Mouse (Mus musculus) midbrain, embryonic 15.5 days (tissue): Measurements from ENCODE around the gene Tars. TPM values are rescaled to one million over a fixed set of nuclear protein-coding genes. Genes with fewer than 3 reads are reported as not detected.

ENCODE experiments used
- ATAC-seq: fragments of 200-750 bp; cut with Nextera tagmentation; replicated peaks from 2 replicates; pipeline ENCODE4 v1.8.0; 2017; ENCODE audit warnings: moderate TSS enrichment
- H3K27ac ChIP-seq: fragments of 300-500 bp; sonication (generic); 2 replicates; pipeline ENCODE4 v1.5.1; 2015; ENCODE audit warnings: mild to moderate bottlenecking, inconsistent platforms
- H3K27me3 ChIP-seq: fragments of 300-500 bp; sonication (generic); replicated peaks from 2 replicates; pipeline ENCODE4 v1.6.1; 2015; ENCODE audit warnings: inconsistent platforms
- H3K36me3 ChIP-seq: fragments of 300-500 bp; sonication (generic); replicated peaks from 2 replicates; pipeline ENCODE4 v1.6.1; 2015; ENCODE audit warnings: inconsistent platforms
- H3K4me1 ChIP-seq: fragments of 300-500 bp; sonication (generic); 2 replicates; pipeline ENCODE4 v1.6.1; 2015; ENCODE audit warnings: inconsistent platforms
- H3K4me2 ChIP-seq: fragments of 300-500 bp; sonication (generic); 2 replicates; pipeline ENCODE4 v1.6.1; 2015; ENCODE audit warnings: inconsistent platforms, mild to moderate bottlenecking, moderate library complexity
- H3K4me3 ChIP-seq: fragments of 300-500 bp; sonication (generic); 2 replicates; pipeline ENCODE4 v1.5.1; 2015; ENCODE audit warnings: mild to moderate bottlenecking, inconsistent platforms
- H3K9ac ChIP-seq: fragments of 300-500 bp; sonication (generic); 2 replicates; pipeline ENCODE4 v1.6.1; 2015; ENCODE audit warnings: mild to moderate bottlenecking, inconsistent platforms
- H3K9me3 ChIP-seq: fragments of 300-500 bp; sonication (generic); 2 replicates; pipeline ENCODE4 v1.6.1; 2016; ENCODE audit warnings: inconsistent platforms
- WGBS: fragments of 180-500 bp; shearing (Covaris S2); methylation state at CpG from one replicate; pipeline ENCODE4 v1.1.7; 2015; ENCODE audit warnings: mixed read lengths; 5-methylcytosine and 5-hydroxymethylcytosine counted together
- polyA plus RNA-seq: library from polyadenylated mRNA; unstranded; fragments of >200 nt; fragmentation: Nextera tagmentation; extraction: Ambion mirVana; gene quantifications from 2 replicates; pipeline ENCODE4 v1.2.1, GENCODE M21; 2015

The Tars gene
- polyA plus RNA-seq, result 47.3 and 47.9 TPM in 2 replicates

- H3K4me3 ChIP-seq, result peak within 1 kb of the TSS; percentile 88
- H3K27ac ChIP-seq, result peak within 1 kb of the TSS; percentile 73
- WGBS, result under 1% methylated on average over 42 of the region's 42 CpGs
- H3K9me3 ChIP-seq, result no peaks in the 10 kb centered on the region
- H3K27me3 ChIP-seq, result 0 out of 2 replicates have a peak, but pooled peaks cover 4% of the 10 kb centered on the region
- ATAC-seq, result peak; percentile 100
- H3K4me2 ChIP-seq, result peak within 1 kb of the TSS; percentile 80
- H3K36me3 ChIP-seq, result no peaks in the 10 kb centered on the region
- H3K4me1 ChIP-seq, result peaks cover 19% of the 10 kb centered on the region
- peak within 1 kb of the TSS; percentile 93 for H3K9ac ChIP-seq
Measured at GRCm38 (mm10) chr15:11399356-11400067, at the start of gene Tars. TSS of gene Tars (minus strand) at chr15:11399665.

DNA sequence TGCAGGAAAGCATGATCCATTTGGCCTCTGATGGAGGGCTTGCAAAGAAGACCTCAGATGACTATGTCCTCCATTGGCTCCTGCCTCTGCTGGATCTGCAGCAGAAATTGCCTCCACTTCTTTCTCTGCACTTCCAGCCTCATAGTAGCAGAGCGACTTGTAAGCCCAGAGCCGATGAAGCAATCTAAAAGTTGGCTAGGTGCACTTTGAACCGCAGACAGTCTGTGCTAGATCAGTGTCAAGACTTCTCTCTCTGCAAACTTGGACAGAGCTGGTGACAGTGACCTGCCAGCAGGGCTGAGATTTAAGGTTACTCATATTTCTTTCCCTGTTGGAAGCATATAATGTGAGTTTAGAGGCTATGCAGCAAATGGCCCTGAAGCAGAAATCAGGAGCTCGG lies 37.9 kb upstream of the Tars start:
- no peaks in the 10 kb centered on the region for H3K36me3 ChIP-seq
- 99% methylated on average over 4 of the region's 4 CpGs for WGBS
- H3K4me3 ChIP-seq, result no peak overlapping the region
- no peak overlapping the region for H3K4me2 ChIP-seq
- no peak for ATAC-seq
- H3K27ac ChIP-seq, result no peak overlapping the region
- H3K27me3 ChIP-seq, result no peaks in the 10 kb centered on the region
- H3K9ac ChIP-seq, result no peak overlapping the region
- H3K4me1 ChIP-seq, result no peaks in the 10 kb centered on the region
- H3K9me3 ChIP-seq, result no peaks in the 10 kb centered on the region

- ATAC-seq, result no peak
- no peaks in the 10 kb centered on the region for H3K36me3 ChIP-seq
- WGBS, result 93% methylated on average over 15 of the region's 15 CpGs
- H3K27me3 ChIP-seq, result no peaks in the 10 kb centered on the region
- no peak overlapping the region for H3K27ac ChIP-seq
- H3K4me1 ChIP-seq, result no peaks in the 10 kb centered on the region
- no peak overlapping the region for H3K4me3 ChIP-seq
- no peak overlapping the region for H3K4me2 ChIP-seq
- no peak overlapping the region for H3K9ac ChIP-seq
- no peaks in the 10 kb centered on the region for H3K9me3 ChIP-seq
Measured at GRCm38 (mm10) chr15:11436709-11437280, 37.3 kb upstream of the Tars start.

GRCm38 (mm10) chr15:11426899-11427298 lies 27.4 kb upstream of the Tars start:
- no peak for ATAC-seq
- H3K9me3 ChIP-seq, result no peaks in the 10 kb centered on the region
- no peak overlapping the region for H3K9ac ChIP-seq
- H3K4me1 ChIP-seq, result no peaks in the 10 kb centered on the region
- H3K36me3 ChIP-seq, result no peaks in the 10 kb centered on the region
- no peak overlapping the region for H3K4me2 ChIP-seq
- 81% methylated on average over 2 of the region's 2 CpGs for WGBS
- no peaks in the 10 kb centered on the region for H3K27me3 ChIP-seq
- H3K4me3 ChIP-seq, result no peak overlapping the region
- H3K27ac ChIP-seq, result no peak overlapping the region

GRCm38 (mm10) chr15:11413484-11413883 lies 14.0 kb upstream of the Tars start:
- Histone ChIP-seq H3K4me1 (no peaks in the 10 kb centered on the region), H3K9ac (no peak overlapping the region), H3K36me3 (no peaks in the 10 kb centered on the region), H3K4me2 (no peak overlapping the region), H3K9me3 (no peaks in the 10 kb centered on the region), H3K4me3 (no peak overlapping the region), H3K27me3 (no peaks in the 10 kb centered on the region), H3K27ac (no peak overlapping the region)
- no peak for ATAC-seq
- WGBS, result 89% methylated on average over 1 of the region's 1 CpGs

GRCm38 (mm10) chr15:11412542-11412941 lies 13.1 kb upstream of the Tars start:
- Histone ChIP-seq H3K27ac (no peak overlapping the region), H3K4me3 (no peak overlapping the region), H3K9ac (no peak overlapping the region), H3K4me1 (no peaks in the 10 kb centered on the region), H3K36me3 (no peaks in the 10 kb centered on the region), H3K4me2 (no peak overlapping the region), H3K27me3 (no peaks in the 10 kb centered on the region), H3K9me3 (no peaks in the 10 kb centered on the region)
- no peak for ATAC-seq
- 88% methylated on average over 2 of the region's 2 CpGs for WGBS

- H3K27me3 ChIP-seq, result no peaks in the 10 kb centered on the region
- H3K4me1 ChIP-seq, result no peaks in the 10 kb centered on the region
- no peak overlapping the region for H3K9ac ChIP-seq
- H3K27ac ChIP-seq, result no peak overlapping the region
- no peak for ATAC-seq
- WGBS, result 86% methylated on average over 7 of the region's 7 CpGs
- H3K4me2 ChIP-seq, result no peak overlapping the region
- H3K36me3 ChIP-seq, result no peaks in the 10 kb centered on the region
- no peaks in the 10 kb centered on the region for H3K9me3 ChIP-seq
- H3K4me3 ChIP-seq, result no peak overlapping the region
Measured at GRCm38 (mm10) chr15:11411846-11412245, 12.4 kb upstream of the Tars start.

GRCm38 (mm10) chr15:11408155-11408826 lies 8.8 kb upstream of the Tars start:
- WGBS, result 45% methylated on average over 7 of the region's 7 CpGs
- Histone ChIP-seq H3K27ac (no peak overlapping the region), H3K36me3 (no peaks in the 10 kb centered on the region), H3K4me3 (no peak overlapping the region), H3K4me2 (no peak overlapping the region), H3K27me3 (no peaks in the 10 kb centered on the region), H3K4me1 (no peaks in the 10 kb centered on the region), H3K9me3 (no peaks in the 10 kb centered on the region), H3K9ac (no peak overlapping the region)
- ATAC-seq, result peak; percentile 82

GRCm38 (mm10) chr15:11407381-11407780 lies 7.9 kb upstream of the Tars start:
- 0 out of 2 replicates have a peak, but pooled peaks have one; percentile 59 for ATAC-seq

DNA sequence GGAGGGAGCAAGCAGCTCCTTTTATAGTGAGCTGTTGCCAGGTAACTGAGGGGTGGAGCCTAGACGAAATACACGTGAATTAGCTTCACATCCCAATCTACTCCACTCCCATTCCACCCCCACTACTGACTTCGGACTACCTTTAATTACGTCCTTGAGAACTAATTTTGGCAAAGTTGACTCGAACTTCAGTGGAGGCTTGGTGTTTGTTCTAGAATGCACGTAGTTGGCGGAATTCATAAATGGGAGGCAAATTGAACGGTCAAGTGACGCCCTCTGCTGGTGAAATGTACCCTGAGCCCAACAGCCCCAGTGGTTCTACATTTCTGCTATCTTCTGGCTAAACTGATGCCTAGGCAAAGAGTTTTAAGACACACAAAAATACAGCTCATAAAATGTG lies 7.3 kb upstream of the Tars start:
- Histone ChIP-seq H3K4me3 (no peak overlapping the region), H3K9ac (no peak overlapping the region), H3K4me2 (no peak overlapping the region), H3K9me3 (no peaks in the 10 kb centered on the region), H3K27me3 (0 out of 2 replicates have a peak, but pooled peaks cover 4% of the 10 kb centered on the region), H3K27ac (no peak overlapping the region), H3K4me1 (no peaks in the 10 kb centered on the region), H3K36me3 (no peaks in the 10 kb centered on the region)
- 24% methylated on average over 9 of the region's 9 CpGs for WGBS
- ATAC-seq, result no peak

More at GRCm38 (mm10) chr15:11407381-11407780, 7.9 kb upstream of the Tars start:
- H3K4me2 ChIP-seq, result no peak overlapping the region
- H3K4me3 ChIP-seq, result no peak overlapping the region
- H3K27me3 ChIP-seq, result 0 out of 2 replicates have a peak, but pooled peaks cover 4% of the 10 kb centered on the region
- H3K36me3 ChIP-seq, result no peaks in the 10 kb centered on the region
- no peak overlapping the region for H3K27ac ChIP-seq
- H3K4me1 ChIP-seq, result no peaks in the 10 kb centered on the region
- H3K9ac ChIP-seq, result no peak overlapping the region
- H3K9me3 ChIP-seq, result no peaks in the 10 kb centered on the region
- 12% methylated on average over 8 of the region's 8 CpGs for WGBS

DNA sequence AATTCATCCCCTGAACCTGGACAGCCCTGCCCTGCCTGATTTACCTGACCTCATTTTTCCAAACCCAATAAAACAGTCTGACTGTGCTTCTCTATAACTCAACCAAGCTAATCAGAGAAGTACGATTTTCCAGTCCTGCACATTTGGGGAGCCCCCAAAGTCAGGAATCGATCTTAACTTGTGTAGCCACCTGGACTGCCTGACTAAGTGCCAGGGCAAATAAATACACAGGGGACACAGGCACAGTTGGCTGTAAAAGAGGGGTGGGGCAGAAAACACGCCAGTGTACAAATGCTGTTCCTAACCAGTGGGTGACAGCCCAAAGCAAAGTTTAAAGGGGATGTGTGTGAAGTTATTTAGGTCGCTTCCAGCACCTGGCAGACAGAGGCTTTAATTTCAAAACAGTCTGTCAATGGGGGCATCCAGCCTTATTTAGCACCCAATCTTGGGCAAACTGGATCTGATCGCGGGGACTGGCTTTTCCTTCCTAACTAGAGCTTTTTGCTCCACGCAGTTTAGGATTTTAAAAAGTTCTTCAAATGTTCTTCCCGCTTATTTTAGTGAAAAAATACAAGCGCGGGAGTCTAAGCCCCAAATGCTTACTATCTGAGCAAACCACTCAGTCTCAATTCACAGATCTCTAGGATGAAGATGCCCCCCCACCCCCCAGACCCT lies 652 bp downstream of the Tars start:
- Histone ChIP-seq H3K36me3 (0 out of 2 replicates have a peak, but pooled peaks cover 4% of the 10 kb centered on the region), H3K4me3 (peak overlapping the region; percentile 88), H3K9me3 (no peaks in the 10 kb centered on the region), H3K27me3 (0 out of 2 replicates have a peak, but pooled peaks cover 4% of the 10 kb centered on the region), H3K9ac (peak overlapping the region; percentile 93), H3K27ac (peak overlapping the region; percentile 72; the same call in 1 of the 2 replicates), H3K4me1 (peaks cover 19% of the 10 kb centered on the region), H3K4me2 (peak overlapping the region; percentile 80)
- no peak for ATAC-seq
- WGBS, result 7% methylated on average over 10 of the region's 10 CpGs

GRCm38 (mm10) chr15:11396421-11396820 lies 3.0 kb downstream of the Tars start:
- Histone ChIP-seq H3K4me2 (no peak overlapping the region), H3K9me3 (no peaks in the 10 kb centered on the region), H3K9ac (no peak overlapping the region), H3K27ac (no peak overlapping the region), H3K36me3 (peaks cover 19% of the 10 kb centered on the region), H3K4me1 (peaks cover 19% of the 10 kb centered on the region), H3K4me3 (no peak overlapping the region), H3K27me3 (no peaks in the 10 kb centered on the region)
- 93% methylated on average over 6 of the region's 6 CpGs for WGBS
- ATAC-seq, result no peak
